Mouse (Mus musculus) thymus, adult 2 months (tissue): ENCODE data around the gene Secisbp2l. TPM values are rescaled to one million over a fixed set of nuclear protein-coding genes. Genes with fewer than 3 reads are reported as not detected.

ENCODE experiments used
- DNase-seq: peaks from one replicate; pipeline ENCODE4 v3.0.0; 2021
- H3K27ac ChIP-seq: fragments of 200-500 bp; 2 replicates; pipeline ENCODE4 v1.5.1; 2012; ENCODE audit warnings: low read length, control low read depth; ENCODE audit not compliant: control insufficient read depth, insufficient read depth
- H3K27me3 ChIP-seq: fragments of 200-500 bp; 2 replicates; pipeline ENCODE4 v1.6.1; 2012; ENCODE audit warnings: mild to moderate bottlenecking, low read length, moderate library complexity, mixed read lengths; ENCODE audit not compliant: control insufficient read depth, insufficient read depth
- H3K36me3 ChIP-seq: fragments of 200-500 bp; 2 replicates; pipeline ENCODE4 v1.6.1; 2012; ENCODE audit warnings: mild to moderate bottlenecking, low read length, moderate library complexity; ENCODE audit not compliant: control insufficient read depth, insufficient read depth
- H3K4me1 ChIP-seq: fragments of 200-500 bp; replicated peaks from 2 replicates; pipeline ENCODE4 v1.6.1; 2012; ENCODE audit warnings: low read length; ENCODE audit not compliant: control insufficient read depth, insufficient read depth
- H3K4me3 ChIP-seq: fragments of 200-500 bp; 2 replicates; pipeline ENCODE4 v1.5.1; 2012; ENCODE audit warnings: mild to moderate bottlenecking, low read length, control low read depth, moderate library complexity; ENCODE audit not compliant: control insufficient read depth, insufficient read depth
- CTCF ChIP-seq: fragments of 200-500 bp; IDR thresholded peaks from 2 replicates; pipeline ENCODE4 v1.5.1; 2012; ENCODE audit warnings: mild to moderate bottlenecking, control low read depth, low read length, moderate library complexity, borderline replicate concordance; ENCODE audit not compliant: control insufficient read depth, poor library complexity, insufficient read depth; ENCODE audit errors: extremely low read depth
- POLR2A ChIP-seq: fragments of 200-500 bp; IDR thresholded peaks from 2 replicates; pipeline ENCODE4 v1.6.1; 2012; ENCODE audit warnings: mild to moderate bottlenecking, low read length, control low read depth, moderate library complexity; ENCODE audit not compliant: control insufficient read depth, poor library complexity, insufficient read depth; ENCODE audit errors: extremely low read depth
- WGBS: fragments of 180-500 bp; shearing (Covaris S2); methylation state at CpG from one replicate; pipeline ENCODE4 v1.1.7; 2018; 5-methylcytosine and 5-hydroxymethylcytosine counted together
- polyA plus RNA-seq: library from polyadenylated mRNA; depleted of rRNA; stranded (reverse); fragments of >200 nt; gene quantifications from 2 replicates; pipeline ENCODE4 v1.2.3, GENCODE M21; 2012

The Secisbp2l gene
- polyA plus RNA-seq, 1 experiment, result 16.8 TPM

DNA sequence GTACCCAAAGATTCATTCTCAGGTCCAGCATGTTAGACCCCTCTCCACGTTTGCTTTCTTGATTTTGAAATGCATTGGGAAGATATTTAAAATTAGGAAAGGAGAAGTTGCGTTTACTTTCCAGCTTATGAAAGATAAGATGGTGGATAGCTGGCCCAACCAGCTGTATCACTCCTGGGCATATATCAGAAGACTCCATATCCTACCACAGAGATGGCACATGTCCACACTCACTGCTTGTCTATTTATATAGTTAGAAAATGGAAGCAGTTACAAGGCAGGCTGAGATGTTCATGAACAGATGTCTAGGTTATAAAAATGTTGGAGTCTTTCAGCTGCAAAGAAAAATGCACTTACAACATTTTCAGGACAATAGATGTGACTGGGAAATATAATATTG, 28.7 kb upstream of the Secisbp2l start:
- H3K27ac ChIP-seq, result no peak overlapping the region
- H3K27me3 ChIP-seq, result no peaks in the 10 kb centered on the region
- no peaks in the 10 kb centered on the region for H3K4me1 ChIP-seq
- no peak overlapping the region for H3K4me3 ChIP-seq
- DNase-seq, result no peak
- H3K36me3 ChIP-seq, result no peaks in the 10 kb centered on the region
- TF ChIP-seq POLR2A (no peak), CTCF (no peak)
- WGBS, result 80% methylated on average over 2 of the region's 2 CpGs

DNA sequence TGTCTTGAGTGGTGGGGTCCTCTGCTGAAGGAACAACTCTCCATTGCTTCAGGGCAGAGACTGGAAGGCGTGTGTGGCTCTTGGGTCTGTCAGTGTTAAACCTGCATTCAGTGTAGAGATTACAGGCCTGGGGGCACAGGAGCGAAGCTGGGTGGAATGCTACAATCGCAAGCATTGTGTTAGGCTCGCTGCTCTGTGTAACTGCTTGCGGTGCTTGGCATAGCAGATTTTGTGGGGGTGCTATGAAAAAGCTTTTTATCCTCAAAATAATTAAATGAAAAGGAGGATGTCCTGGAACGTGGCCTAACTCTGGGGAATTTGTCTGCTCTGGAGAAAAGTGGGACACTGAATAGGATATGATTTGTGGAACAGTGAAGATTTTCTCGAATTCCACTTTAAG, 26.9 kb upstream of the Secisbp2l start:
- H3K27ac ChIP-seq, result no peak overlapping the region
- WGBS, result 94% methylated on average over 7 of the region's 7 CpGs
- no peaks in the 10 kb centered on the region for H3K36me3 ChIP-seq
- no peak for DNase-seq
- TF ChIP-seq POLR2A, result no peak
- TF ChIP-seq CTCF, result no peak
- H3K4me1 ChIP-seq, result no peaks in the 10 kb centered on the region
- H3K27me3 ChIP-seq, result no peaks in the 10 kb centered on the region
- no peak overlapping the region for H3K4me3 ChIP-seq

DNA sequence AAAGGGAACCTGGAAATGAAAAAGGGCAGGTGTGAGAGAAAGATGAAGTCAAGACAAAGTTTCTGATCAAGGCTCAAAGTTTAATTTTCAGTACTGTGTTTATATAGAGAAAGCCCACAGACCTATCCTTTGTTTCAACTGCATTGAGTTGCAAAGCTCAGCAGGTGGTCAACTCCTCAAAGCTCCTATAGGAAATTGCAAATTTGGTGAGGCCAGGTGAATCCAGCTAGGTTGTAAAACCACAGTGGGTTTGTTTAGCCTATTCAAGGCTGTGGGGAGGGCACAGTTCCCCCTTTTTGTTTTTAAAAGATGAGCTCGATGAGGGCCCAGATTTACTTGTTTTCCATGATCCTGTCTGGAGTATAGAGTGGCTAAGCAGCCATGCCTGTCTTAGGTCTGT, 23.2 kb upstream of the Secisbp2l start:
- no peaks in the 10 kb centered on the region for H3K36me3 ChIP-seq
- no peaks in the 10 kb centered on the region for H3K27me3 ChIP-seq
- no peak for DNase-seq
- no peak overlapping the region for H3K27ac ChIP-seq
- H3K4me3 ChIP-seq, result no peak overlapping the region
- WGBS, result 58% methylated on average over 1 of the region's 1 CpGs
- TF ChIP-seq POLR2A (no peak), CTCF (no peak)
- no peaks in the 10 kb centered on the region for H3K4me1 ChIP-seq

DNA sequence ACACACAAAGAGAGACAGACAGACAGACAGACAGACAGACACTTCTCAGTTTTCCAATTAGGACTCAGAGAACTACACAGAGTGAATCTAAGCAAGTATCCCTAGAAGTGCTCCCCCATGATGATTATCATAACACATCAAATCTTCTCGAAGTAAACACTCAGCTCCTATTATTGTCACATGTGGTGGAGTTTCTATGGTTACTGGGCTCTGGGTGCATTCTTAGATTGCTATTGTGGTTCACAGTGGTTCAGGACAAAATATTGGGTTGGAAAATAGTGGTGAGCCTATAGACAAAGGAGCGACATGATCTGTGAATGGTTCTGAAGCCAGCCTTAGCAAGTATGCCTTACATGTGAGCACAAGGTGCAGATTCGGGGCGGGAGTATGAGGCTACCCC, 19.3 kb upstream of the Secisbp2l start:
- Histone ChIP-seq H3K27me3 (no peaks in the 10 kb centered on the region), H3K36me3 (no peaks in the 10 kb centered on the region), H3K4me1 (0 out of 2 replicates have a peak, but pooled peaks cover 2% of the 10 kb centered on the region), H3K4me3 (no peak overlapping the region), H3K27ac (no peak overlapping the region)
- TF ChIP-seq POLR2A (no peak), CTCF (no peak)
- 74% methylated on average over 4 of the region's 4 CpGs for WGBS
- no peak for DNase-seq

DNA sequence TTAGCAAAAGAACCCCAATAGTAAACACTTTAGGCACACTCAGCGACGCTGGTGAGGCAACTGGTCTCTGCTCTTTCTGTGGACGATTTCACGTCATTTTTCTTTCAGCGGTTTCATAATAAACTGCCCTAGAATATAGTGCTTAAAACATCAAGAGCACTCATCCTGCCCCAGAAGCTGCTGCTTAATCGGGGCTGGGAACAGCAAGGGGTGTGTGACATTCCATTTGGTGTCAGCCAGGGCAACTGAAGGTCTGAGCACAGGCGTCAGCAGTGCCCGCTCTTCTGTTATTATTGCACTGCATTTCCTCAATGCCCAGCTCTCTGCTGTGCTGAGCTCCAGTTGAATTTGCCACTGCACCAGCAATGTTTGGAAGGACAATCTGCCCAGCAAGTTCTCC, 18.4 kb upstream of the Secisbp2l start:
- WGBS, result 80% methylated on average over 8 of the region's 8 CpGs
- no peaks in the 10 kb centered on the region for H3K27me3 ChIP-seq
- 0 out of 2 replicates have a peak, but pooled peaks cover 2% of the 10 kb centered on the region for H3K4me1 ChIP-seq
- no peak for DNase-seq
- TF ChIP-seq POLR2A (no peak), CTCF (no peak)
- H3K4me3 ChIP-seq, result no peak overlapping the region
- no peaks in the 10 kb centered on the region for H3K36me3 ChIP-seq
- no peak overlapping the region for H3K27ac ChIP-seq

DNA sequence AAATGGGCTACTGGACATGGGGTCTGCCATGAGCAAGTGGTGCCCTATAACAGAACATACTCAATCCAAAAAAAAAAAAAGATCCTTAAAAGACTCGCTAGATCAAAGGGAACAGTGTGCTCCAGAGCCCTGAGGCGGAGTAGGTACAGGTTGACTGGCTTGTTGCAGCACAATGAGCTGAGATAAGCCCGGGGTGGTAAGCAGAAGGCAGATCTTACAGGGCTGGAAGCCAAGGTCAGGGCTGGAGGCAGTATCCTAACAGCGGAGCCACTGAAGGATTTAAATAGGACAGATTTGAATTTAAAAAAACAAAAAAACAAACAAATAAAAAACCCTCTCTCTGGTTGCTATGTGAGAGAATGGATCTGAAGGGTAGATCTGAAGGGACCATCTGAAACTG, 17.8 kb upstream of the Secisbp2l start:
- WGBS, result 88% methylated on average over 4 of the region's 4 CpGs
- no peak for DNase-seq
- no peak for TF ChIP-seq CTCF
- no peak for TF ChIP-seq POLR2A
- H3K27ac ChIP-seq, result no peak overlapping the region
- H3K27me3 ChIP-seq, result no peaks in the 10 kb centered on the region
- H3K4me1 ChIP-seq, result 0 out of 2 replicates have a peak, but pooled peaks cover 2% of the 10 kb centered on the region
- no peaks in the 10 kb centered on the region for H3K36me3 ChIP-seq
- no peak overlapping the region for H3K4me3 ChIP-seq

DNA sequence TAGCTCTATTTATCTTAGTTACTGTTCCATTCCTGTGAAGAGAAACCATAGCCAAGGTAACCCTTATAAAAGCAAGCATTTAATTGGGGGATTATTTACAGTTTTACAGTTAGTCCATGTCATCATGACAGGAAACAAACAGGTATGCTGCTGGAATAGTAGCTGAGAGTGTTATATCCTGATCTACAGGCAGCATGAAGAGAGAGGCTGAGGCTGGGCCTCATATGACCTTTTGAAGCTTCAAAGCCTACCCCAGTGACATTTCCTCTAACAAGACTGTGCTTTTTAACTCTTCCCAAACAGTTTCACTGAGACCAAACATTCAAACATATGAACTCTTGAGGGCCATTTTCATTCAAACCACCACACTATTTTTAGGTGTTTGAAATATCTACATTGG, 15.2 kb upstream of the Secisbp2l start:
- H3K4me1 ChIP-seq, result peaks cover 3% of the 10 kb centered on the region
- H3K4me3 ChIP-seq, result no peak overlapping the region
- H3K27ac ChIP-seq, result no peak overlapping the region
- TF ChIP-seq POLR2A (no peak), CTCF (no peak)
- H3K27me3 ChIP-seq, result no peaks in the 10 kb centered on the region
- DNase-seq, result no peak
- H3K36me3 ChIP-seq, result no peaks in the 10 kb centered on the region
